Mouse (Mus musculus) liver, embryonic 12.5 days (tissue): ENCODE data around the gene Trpm3. TPM values are rescaled to one million over a fixed set of nuclear protein-coding genes. Genes with fewer than 3 reads are reported as not detected.

ENCODE experiments used
- microRNA counts: library from miRNA; unstranded; fragments of <30 nt; microRNA quantifications from one replicate; lab custom pipeline; 2017
- microRNA-seq: library from miRNA; unstranded; fragments of <30 nt; microRNA quantifications from one replicate; pipeline ENCODE4, GENCODE M21; 2017
- polyA plus RNA-seq: library from polyadenylated mRNA; unstranded; fragments of >200 nt; fragmentation: Nextera tagmentation; extraction: Ambion mirVana; gene quantifications from 2 replicates; pipeline ENCODE4 v1.2.1, GENCODE M21; 2016

Gene Trpm3
- polyA plus RNA-seq, 1 experiment from 2014 or later: not detected

MicroRNA genes within 50 kb of the gene (microRNA counts, 519-probe panel; counts per million panel counts)
- 582 counts per million, percentile 70 among the panel's probes with 10 or more counts for microRNA mmu-miR-204 (lab: Ali Mortazavi, UCI)

Small RNA genes lying within 50 kb of the gene (microRNA-seq; reads per million reads assigned to microRNA genes)
- 32.3 reads per million, percentile 37 among the genes with 10 or more reads in this experiment for gene Mir204
